Mouse (Mus musculus) retina, postnatal 7 days (tissue): ENCODE results near the gene Wfs1.
"Not testable (repeated sequence)": the region's sequence is repeated elsewhere in the genome, so short reads cannot be mapped to it uniquely, and the experiment has no call there.

Experiments
- DNase-seq: peaks from one replicate; pipeline ENCODE4 v3.0.0-alpha.2; 2012; ENCODE audit warnings: low read depth, low spot score

Gene Wfs1

DNA sequence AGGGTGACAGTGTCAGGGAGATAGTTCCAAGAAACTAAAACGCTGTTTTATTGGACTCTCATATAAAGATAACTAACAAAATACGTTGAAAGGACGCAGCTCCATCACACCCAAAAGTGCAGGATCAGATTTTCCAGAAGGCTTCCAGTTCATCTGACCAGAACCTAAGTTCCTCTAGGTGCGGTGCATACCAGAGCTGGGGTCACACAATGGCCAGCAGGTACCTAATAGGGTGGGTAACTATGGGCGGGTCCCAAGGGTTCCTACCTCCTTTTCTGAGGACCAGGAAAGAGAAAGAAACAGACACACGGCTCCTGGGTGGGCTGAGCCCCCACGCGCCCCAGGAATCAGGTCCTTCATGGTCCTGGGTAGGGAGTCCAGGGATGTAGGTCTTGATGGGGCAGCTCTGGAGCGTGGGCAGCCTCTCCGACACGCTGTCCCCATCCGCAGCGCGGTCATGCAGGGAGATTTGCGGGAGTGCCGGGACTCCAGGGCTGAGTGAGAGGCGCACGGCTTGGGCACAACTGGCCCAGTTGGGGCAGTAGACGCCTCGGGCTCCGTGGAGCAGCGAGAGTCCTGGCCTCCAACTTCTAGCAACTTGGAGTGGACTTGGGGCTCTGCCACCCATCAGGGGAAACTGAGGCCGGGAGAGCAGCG, 753 bp downstream of the Wfs1 start:
- DNase-seq, result no peak

DNA sequence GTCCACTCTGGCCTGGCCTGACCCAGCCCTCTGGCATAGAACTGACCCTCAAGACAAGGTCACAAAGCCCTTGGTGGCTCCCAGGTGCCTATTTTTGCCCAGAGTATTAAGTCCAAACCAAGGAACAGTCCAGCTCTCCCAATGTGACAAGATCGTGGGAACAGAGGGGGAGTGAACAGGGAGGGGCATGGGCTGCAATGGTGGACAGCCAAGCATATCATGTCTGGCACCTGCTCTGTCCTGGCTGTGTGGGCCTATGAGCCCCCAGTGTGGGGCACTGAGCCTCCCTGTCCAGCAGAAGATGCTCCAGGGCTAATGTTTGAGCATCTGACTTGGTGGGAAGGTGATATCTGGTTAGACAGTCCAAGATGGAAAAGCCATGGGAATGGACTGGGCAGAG, 2.4 kb downstream of the Wfs1 start:
- DNase-seq, result no peak

DNA sequence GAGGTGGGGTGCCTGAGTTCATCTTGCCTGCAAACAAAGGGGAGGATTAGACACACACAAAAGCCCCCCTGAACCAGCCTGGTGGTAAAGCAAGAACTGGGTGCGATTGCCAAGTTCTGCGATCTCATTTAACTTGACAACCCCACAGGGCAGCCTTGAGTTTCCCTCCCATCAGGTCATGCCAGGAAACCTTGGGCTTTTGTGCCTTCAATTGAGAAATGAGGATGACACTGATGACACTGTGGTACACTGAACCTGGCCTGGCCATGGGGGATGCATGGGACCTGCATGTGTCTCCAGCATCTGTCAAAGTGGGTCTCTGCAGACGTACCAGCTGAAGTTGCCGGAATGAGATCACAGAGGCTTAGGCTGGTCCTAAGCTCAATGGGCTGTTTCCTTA, 6.7 kb downstream of the Wfs1 start:
- no peak for DNase-seq

DNA sequence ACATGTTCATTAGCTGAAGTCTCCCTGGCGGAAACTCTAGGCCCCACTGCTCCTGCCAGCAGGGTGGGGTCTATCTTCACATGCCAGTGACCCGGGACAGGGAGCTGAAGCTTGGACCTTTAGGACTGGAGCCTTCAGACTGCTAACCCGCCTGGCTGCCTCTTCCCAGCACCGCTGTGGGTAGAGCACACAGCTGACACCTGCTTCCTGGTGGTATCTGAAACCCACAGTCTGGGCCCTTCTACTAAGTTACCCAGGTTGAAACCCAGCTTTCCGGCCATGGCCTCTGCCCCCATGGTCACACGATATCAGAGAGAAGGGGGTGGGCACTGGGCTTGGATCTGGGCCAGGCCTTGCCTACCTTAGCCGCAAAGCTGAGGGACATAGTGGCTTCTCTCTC, 9.4 kb downstream of the Wfs1 start:
- no peak for DNase-seq

DNA sequence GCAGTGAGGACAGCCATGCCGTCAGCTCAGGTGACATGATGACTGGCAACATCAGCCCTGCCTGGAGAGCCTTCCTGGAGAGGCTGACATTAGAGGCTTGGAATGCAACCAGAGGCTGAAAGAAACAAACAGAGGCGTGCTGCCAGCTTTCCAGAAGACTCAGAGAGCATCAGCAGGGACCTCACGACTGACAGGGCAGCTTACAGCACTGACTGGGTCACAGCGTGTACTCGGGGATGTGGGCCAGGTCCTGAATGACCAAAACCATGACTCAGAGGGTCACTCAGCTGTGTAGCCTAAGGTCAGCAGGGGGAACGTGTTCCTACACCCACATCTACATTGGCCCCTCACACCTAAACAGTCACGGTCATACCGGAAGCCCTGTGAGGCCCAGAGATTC, 10.0 kb downstream of the Wfs1 start:
- no peak for DNase-seq

DNA sequence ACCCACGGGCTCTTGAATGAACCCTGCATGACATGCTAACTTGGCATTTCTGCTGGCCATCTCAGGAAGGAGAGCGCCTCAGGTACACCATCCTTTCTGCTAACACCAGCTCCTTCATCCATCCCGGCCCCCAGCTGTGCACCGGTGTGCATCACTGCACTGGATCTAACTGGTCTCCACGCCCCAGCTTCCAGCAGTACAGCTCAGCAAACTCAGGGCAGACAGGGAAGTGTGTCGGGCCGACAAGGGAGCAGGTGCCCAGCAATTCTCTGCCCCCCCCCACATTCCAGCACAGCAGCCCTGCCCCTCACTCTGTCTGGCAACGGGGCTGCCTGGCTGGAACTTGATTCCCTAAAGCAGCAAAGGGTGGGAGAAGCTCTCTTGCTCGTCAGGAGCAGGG, 11.2 kb downstream of the Wfs1 start:
- DNase-seq, result no peak

DNA sequence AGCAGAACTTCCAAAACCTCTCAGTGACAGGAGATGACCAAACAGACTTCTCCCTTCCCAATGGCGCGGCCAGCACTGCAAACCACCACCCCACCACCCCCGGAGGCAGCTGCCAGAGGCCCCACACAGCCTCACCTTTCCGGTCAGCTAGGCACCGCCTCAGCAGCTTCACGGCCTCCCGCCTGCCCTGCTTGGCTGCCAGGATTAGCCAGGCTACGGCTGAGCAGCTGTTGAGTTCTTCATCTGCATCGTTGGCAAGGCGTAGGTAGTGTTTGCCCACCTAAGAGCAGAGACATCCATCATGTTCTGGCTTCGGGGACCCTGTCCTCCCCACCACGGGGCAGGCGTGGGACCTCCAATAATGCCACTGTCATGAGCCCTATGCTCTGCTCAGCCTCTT, 13.7 kb downstream of the Wfs1 start:
- no peak for DNase-seq

DNA sequence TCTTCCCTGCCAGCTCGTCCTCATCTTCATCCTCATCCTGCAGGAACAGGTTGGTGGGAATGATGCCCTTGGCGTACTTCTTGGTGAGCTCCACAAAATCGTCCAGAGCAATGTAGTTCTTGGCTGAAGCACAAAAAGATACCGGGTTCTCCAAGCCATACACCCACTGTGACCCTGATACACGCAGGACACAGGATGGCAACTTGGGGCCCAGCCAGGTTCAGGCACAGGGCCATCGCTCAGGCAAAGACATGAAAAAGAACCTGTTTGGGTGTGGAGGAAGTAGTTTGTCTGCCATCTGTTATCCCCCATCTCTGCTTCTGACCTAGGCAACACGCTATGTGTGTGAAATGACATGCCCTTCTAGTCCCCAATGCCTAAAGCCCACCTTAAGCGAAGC, 17.4 kb downstream of the Wfs1 start:
- no peak for DNase-seq

DNA sequence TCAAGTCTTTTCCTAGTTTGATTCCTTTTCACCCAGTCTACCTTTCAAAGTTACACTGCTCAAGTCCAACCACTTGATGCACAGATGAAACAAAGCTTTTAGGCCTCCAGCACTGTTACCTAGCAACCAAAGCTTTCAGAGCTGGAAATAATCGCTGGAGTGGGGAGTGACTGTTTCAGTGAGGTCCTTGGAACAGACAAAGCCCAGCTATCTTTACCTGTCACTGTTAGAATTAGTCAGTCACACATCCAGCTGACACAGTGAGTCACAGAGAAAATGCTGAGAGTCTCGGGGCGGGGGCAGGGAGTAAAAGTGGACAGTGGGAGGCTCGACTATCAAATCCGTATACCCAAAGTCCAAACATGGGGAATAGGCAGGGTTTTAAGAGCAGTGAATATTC, 28.5 kb downstream of the Wfs1 start:
- DNase-seq, result peak; percentile 32

DNA sequence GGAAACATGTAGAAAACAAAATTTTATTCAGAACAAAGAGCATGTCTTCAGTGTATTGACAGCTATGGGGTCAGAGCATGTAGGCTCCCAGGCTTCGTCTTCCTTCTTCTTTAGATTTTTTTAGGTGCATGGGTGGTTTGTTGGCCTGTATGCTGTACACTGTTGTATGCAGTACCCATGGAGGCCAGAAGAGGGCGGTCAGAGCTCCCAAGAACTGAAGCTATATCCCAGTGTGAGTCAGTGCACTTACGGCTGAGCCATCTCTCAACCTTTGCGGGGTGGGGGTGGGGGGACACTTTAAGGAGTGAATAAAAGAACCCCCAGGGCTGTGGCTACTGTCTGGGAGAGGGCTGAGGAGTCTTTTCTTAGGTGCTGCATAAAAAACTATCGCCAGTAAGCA, 30.2 kb downstream of the Wfs1 start:
- peak; percentile 62 for DNase-seq

DNA sequence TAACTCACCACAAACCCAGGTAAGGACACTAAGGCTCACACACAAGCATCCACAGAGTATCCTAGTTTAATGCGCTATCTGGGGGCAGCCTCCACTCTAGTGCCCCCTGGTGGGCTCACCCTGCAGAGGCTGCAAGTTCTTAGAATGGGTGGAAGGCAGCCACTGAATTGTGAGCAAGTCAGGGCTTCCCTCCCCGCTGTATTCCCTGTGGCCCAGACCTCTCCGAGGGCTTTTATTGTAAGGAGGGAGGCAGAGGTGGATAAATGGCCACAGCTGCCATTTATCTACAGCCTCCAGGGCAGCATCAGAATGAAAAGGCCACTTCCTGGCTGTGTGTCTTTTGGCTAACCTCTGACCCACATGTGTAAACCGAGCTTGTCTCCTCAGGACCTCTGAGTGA, 33.6 kb downstream of the Wfs1 start:
- DNase-seq, result no peak

DNA sequence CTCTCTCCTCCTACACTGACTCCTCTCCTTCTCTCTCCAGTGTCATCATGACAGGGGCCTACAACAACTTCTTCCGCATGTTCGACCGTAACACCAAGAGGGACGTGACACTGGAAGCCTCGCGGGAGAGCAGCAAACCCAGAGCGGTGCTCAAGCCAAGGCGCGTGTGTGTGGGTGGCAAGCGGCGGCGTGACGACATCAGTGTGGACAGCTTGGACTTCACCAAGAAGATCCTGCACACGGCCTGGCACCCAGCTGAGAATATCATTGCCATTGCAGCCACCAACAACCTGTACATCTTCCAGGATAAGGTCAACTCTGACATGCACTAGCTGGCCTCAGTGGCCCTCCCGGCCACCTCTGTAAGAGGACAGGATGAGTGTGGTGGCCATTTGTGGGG, 36.7 kb downstream of the Wfs1 start:
- no peak for DNase-seq

DNA sequence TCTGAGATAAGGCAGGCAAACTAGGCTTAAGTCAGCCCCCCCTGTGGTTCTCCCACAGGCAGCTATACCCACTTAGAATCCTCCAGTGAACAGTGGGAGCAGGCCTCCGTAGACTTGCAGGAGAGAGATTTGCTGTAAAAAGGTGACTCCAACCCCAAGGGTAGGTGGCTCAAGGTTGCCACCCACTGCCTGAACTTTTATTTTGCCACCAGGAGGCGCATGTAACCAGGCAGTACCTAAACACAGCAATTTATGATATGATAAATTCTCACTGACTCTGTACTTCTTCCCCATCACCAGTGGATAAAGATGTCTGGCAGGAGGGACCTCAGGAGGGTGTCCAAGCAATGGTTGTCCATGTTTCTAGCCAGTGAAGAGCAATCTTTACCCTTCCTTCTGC, 38.1 kb downstream of the Wfs1 start:
- no peak for DNase-seq

DNA sequence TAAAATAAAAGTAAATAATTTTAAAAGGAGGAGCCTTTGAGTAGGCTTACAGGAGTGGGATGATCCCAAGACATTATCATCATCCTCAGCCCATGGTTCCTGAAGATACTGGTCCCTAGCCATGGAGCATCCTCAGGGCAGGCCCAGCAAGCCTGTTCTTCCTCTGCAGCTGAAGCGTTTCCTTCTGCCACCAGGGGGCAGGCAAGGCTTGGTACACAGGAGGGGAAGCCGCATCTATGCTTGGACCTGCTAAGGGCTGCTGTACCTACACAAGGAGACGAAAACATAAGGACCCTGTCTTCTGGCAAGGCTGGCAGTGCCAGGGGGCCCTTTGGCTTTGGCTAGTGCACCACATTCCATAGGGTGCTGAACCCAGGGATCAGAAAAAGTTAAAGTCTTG, 40.2 kb downstream of the Wfs1 start:
- DNase-seq, result peak; percentile 73

DNA sequence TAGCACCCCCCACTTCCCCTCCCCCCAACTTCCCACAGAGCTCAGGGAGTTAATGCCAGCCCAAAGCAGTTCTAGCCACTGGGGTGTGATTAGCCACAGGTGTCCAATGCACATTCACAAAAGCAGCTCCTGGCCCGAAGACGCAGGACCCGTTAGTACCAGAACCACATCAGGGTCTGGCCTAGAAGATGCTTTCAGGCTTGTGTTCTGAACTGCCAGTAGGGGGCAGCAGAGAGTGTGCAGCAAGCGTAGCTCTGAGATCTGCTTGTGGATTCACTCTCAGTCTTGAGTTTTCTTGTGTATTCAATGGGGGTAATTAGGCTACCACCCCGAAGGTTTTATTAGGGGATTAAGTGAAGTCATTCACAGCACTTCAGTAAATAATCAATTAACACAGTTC, 42.6 kb downstream of the Wfs1 start:
- DNase-seq, result peak; percentile 58

DNA sequence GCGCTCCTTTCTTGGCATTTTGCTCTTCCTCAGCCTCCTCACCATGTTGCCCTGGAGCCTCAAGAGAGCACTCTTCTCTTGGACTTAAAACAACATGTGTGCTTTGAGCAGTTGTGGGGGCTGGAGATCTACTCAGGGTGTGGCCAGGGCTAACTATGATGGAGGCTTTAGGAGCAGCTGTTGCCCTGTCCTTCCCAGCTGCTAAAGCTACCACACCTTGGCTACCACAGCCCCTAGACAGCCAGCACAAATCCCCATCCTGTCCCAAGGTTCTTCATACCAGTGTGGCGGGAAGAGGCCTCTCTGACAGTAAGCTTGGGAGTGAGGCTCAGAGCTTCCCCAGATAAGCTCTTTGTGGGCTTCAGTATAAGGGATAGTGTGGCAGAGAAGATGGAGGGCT, 43.3 kb downstream of the Wfs1 start:
- DNase-seq, result no peak

DNA sequence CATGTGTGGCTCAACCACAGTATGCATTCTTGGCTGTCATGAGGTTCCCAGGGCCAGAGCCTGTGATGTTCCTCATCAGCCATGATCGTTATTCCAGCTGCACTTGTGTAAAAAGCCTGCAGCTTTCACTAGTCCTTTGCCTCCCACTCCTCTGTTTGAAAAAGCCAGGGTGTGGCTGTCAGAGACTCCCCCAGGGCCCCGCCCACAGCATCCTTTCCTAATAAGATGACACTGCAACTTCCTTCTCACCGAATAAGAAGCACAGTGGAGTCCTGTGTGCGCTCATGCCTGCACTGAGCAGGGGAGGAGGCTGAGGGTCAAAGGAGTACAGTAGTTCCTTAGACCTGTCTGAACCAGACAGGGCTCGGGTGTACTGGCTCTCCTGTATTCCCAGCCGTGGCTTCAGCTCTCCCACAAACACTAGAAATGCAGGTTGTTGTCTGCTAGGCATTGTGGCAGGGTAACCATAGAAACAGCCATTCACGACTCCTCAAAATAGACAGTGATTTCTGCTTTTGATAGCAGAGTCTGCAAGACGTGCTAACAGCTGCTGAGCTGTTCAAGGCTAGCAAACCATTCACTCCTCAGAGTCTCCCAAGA, 43.8 kb downstream of the Wfs1 start:
- no peak for DNase-seq

DNA sequence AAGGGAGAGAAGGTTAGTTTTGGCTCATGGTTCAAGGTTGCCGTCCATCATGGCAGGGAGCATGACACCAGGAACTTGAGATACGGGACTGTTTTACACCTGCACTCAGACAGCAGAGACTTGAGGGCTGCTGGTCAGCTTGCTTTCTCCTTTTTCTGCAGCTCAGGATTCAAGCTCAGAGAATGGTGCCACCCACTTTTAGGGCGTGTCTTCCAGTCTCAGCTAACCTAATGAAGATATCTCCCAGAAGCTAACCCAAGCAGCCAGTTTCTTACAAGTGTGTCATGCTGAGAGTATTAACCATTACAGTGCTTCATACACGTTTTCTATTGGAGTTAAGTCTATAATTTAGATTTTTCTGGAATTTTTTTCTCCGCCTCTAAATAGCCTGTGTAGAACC, 44.5 kb downstream of the Wfs1 start:
- no peak for DNase-seq

DNA sequence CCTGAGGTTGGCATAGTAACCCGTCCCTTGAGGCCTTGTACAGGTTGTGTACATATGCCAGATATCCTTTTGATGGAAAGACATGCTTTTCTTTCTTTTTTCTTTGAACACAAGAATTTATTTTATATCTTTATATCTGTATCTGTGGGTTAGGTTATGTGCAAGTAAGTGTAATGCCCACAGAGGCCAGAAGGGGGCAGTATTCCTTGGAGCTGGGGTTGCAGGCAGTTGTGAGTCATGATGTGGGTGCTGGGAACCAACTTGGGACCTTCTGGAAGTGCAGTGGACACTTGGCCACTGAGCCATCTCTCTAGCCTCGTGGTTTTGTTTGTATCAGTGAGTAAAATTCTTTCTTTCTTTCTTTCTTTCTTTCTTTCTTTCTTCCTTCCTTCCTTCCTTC, 46.6 kb downstream of the Wfs1 start:
- DNase-seq, result no peak

DNA sequence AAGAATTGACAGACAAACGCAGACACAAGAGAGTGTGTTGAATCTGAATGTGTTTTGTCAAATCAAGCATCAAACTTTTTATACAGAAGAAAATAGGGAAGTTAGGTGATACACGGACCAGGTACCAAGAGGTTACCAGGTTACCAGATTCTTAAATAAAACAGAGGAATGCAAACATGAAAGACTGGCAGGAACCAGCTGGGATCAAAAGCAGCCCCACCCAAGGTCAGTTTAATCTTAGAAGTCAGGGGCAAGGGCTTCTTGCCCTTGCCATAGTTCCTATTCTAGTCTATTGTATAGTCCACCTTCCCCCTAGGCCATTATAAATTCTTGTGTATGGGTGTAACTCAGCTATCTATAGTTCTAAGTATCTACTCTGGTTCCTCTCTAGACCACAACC, 50.0 kb downstream of the Wfs1 start:
- DNase-seq, result not testable (repeated sequence)

DNA sequence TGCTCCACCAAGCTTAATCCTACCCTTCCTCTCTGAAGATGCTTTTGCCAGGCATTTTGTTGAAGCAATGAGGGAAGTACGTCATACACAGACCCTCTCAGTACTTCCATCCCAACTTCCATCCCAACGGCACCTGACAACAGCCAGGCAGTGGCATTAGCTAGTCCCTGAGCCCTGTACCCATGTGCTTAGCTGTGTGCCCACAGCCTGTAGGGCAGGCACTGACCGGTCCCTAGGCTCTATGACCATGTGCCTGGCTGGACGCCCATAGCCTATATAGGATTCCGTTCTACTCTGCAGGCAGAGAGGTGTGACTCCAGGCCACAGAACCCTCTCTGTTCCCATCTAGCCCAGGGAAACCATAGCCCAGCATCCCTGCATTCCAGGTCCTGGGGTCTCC, 51.0 kb downstream of the Wfs1 start:
- DNase-seq, result no peak

DNA sequence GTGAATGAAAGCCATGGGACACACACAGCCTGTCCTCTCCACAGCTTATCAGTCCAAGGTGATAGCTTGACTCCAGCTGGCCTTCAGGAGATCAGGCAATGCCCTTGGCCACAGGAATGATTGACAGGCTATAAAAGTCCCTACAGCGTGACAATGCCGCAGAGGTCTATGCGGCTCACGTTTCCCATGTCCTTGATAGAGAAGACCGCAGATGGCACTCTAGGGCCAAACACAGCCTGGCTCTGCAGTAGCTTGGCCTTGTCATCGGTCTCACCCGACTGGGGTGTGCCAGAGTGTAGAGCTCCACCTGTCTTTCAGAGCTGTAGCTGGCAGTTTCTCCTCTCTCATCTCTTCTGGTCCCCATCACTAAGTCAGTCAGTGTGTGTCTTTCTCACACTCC, 52.5 kb downstream of the Wfs1 start:
- DNase-seq, result no peak

DNA sequence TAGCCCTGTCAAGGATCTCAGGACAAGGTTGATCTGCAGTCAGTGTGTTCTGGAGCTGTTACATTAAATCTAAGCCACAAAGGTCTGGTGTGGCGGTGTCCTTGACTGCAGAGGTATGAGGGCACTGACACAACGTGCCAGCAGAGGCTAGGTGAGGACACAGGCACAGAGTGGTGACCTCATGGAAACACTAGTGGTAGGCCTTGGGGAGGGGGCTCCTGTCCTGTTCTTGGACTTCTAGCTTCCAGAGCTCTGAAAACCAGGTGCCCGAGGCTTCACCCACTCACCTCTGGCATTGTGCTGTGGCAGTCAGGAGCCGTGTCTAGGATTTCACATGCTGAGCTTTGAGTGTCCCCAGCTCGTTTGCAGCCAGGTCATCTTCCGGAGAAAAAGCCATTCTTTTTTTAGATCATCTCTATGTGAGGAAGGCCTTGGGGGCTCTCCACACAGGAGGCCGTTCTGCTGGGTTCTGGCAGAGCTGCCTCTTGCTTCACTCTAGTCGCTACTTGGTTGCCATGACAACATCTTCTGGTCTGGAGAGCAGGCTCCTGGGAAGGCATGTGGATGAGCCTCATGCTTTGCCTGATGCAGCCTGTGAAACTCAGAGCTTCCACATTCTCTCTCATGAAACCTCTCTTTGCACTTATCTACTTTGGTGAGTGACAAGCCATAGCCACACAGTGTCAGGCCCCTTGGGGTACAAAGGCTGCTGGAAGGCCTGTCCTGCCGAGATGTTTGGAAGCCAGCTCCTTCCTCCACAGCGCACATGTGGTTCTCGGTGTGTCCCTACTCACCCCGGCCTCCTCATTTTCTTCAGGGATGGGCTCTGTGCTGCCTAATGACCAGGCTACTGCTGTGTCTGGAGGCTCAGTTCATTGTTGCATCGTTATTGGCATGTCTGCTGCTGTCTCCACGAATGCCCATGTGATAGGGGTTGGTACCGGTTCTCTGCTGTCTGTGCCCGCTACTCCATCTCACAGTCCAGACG, 53.2 kb downstream of the Wfs1 start:
- no peak for DNase-seq
